8 mouse cellular contexts compared by ENCODE assay signal in the genomic region with DNA sequence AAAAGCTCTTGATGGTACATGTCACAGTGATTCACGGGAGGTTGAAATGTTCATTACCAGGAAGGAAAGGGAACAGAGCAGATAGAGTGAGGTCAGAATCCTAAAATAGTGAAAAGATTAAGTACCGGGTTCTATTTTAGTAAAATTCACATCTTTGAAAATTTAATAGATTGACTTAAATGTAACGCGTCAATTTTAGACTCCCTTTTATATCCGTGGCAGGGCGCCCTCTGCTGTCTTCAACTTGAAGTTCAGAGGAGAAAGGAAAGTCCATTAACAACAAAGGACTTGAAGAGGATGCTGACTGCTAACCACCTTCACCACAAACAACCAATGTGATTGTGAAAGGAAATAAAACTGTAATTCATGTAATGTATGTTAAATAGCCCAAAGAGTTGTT. TPM values are rescaled to one million over a fixed set of nuclear protein-coding genes. Genes with fewer than 3 reads are reported as not detected.
A peak's percentile ranks its signal among the peaks of the same experiment; 100 is the strongest.
DNase-seq lines count a peak whose midpoint lies in the region; ATAC-seq and TF ChIP-seq lines count a peak whose summit lies in the region.

No protein-coding gene starts in this region.

- ATAC-seq in forebrain, embryonic 13.5 days = 0 out of 2 replicates have a peak, but pooled peaks have one; percentile 37
- no peak for ATAC-seq in hindbrain, postnatal 0 days

- no peak overlapping the region for H3K9ac ChIP-seq in forebrain, embryonic 13.5 days
- no peak overlapping the region for H3K9ac ChIP-seq in hindbrain, postnatal 0 days (replicated peaks; ENCODE audit: low read length)

- H3K4me2 ChIP-seq in forebrain, embryonic 13.5 days = no peak overlapping the region
- no peak overlapping the region for H3K4me2 ChIP-seq in hindbrain, postnatal 0 days (ENCODE audit: low read depth, low read length)

- H3K9me3 ChIP-seq in forebrain, embryonic 13.5 days (replicated peaks) = no peaks in the 10 kb centered on the region
- H3K9me3 ChIP-seq in hindbrain, postnatal 0 days (ENCODE audit: low read length) = no peaks in the 10 kb centered on the region

- H3K4me1 ChIP-seq in forebrain, embryonic 13.5 days = peaks cover 19% of the 10 kb centered on the region
- H3K4me1 ChIP-seq in hindbrain, postnatal 0 days (ENCODE audit: insufficient read depth, low read length) = peaks cover 11% of the 10 kb centered on the region

- DNase-seq in urinary bladder, postnatal 14 days (ENCODE audit: low spot score) = peak; percentile 64
- no peak for DNase-seq in urinary bladder, postnatal 4 days (ENCODE audit: low spot score in 2 of 2)
- peak; percentile 75 for DNase-seq in c-Kit-positive CD71-negative TER-119-negative erythroid progenitor cells, embryonic 14.5 days (ENCODE audit: low read depth)
- peak; percentile 88 for DNase-seq in hindbrain, postnatal 0 days (ENCODE audit: low spot score)
- DNase-seq in left cerebral cortex, postnatal 25 days (ENCODE audit: low spot score in 2 of 2) = peak; percentile 74 to 86
- peak; percentile 71 for DNase-seq in mesoderm, embryonic 11.5 days (ENCODE audit: low read depth, low spot score)
- peak; percentile 80 for DNase-seq in splenic B cell, adult 2 months (ENCODE audit: low read depth, low spot score)

- intact Hi-C loops in left cerebral cortex, postnatal 25 days (cut with DNase I) = loop anchor here (5.0 kb wide), 2 partner anchors 115 to 230 kb away; no protein-coding TSS in a partner anchor

- H3K36me3 ChIP-seq in forebrain, embryonic 13.5 days (ENCODE audit: poor library complexity, severe bottlenecking) = no peaks in the 10 kb centered on the region
- H3K36me3 ChIP-seq in hindbrain, postnatal 0 days (ENCODE audit: insufficient read depth, low read length) = no peaks in the 10 kb centered on the region
- no peaks in the 10 kb centered on the region for H3K36me3 ChIP-seq in splenic B cell, adult 2 months (ENCODE audit: control insufficient read depth, insufficient read depth, low read length, poor library complexity, severe bottlenecking)

- H3K27ac ChIP-seq in forebrain, embryonic 13.5 days = peak overlapping the region; percentile 14; the same call in 1 of the 2 replicates
- H3K27ac ChIP-seq in hindbrain, postnatal 0 days = no peak overlapping the region

- TF ChIP-seq CTCF in hindbrain, postnatal 0 days (IDR thresholded peaks at IDR 0.05; ENCODE audit: low read depth) = peak; percentile 75

- no peak overlapping the region for H3K4me3 ChIP-seq in forebrain, embryonic 13.5 days
- no peak overlapping the region; the same call in 1 of the 2 replicates for H3K4me3 ChIP-seq in hindbrain, postnatal 0 days (ENCODE audit: low read length)

- H3K27me3 ChIP-seq in forebrain, embryonic 13.5 days = 0 out of 2 replicates have a peak, but pooled peaks cover 2% of the 10 kb centered on the region
- H3K27me3 ChIP-seq in hindbrain, postnatal 0 days (ENCODE audit: insufficient read depth, low read length) = no peaks in the 10 kb centered on the region
- H3K27me3 ChIP-seq in splenic B cell, adult 2 months (ENCODE audit: control insufficient read depth, insufficient read depth, low read length, poor library complexity, severe bottlenecking) = no peaks in the 10 kb centered on the region

- 14% methylated on average over 6 of the region's 6 CpGs for WGBS in forebrain, embryonic 13.5 days
- 12% methylated on average over 6 of the region's 6 CpGs for WGBS in hindbrain, postnatal 0 days

RNA-seq across cellular contexts. Expression of a gene that starts 3.1 kb away (rescaled TPM):
- 44.3 and 50.6 TPM in 2 replicates for polyA plus RNA-seq in forebrain, embryonic 13.5 days (2015; fragmentation: Nextera tagmentation; extraction: Ambion mirVana)
- 25.2 and 32.5 TPM in 2 replicates for total RNA-seq in hindbrain, postnatal 0 days (2014; rRNA removed)
- 34.5 and 36.3 TPM in 2 replicates for polyA plus RNA-seq in hindbrain, postnatal 0 days (2015; fragmentation: Nextera tagmentation; extraction: Ambion mirVana)
- total RNA-seq in left cerebral cortex, postnatal 25 days (2021) = 10 to 100 TPM; 28.0 to 28.1 TPM

Comparison
In these comparisons a context has a peak if more than half of its experiments do, and no peak if none do; other contexts are left out.
1. DNase-seq: peak in urinary bladder, postnatal 14 days (single experiment), c-Kit-positive CD71-negative TER-119-negative erythroid progenitor cells, embryonic 14.5 days (single experiment), hindbrain, postnatal 0 days (single experiment), left cerebral cortex, postnatal 25 days (2 of 2), mesoderm, embryonic 11.5 days (single experiment) and splenic B cell, adult 2 months (single experiment); none in urinary bladder, postnatal 4 days (0 of 2).